Mouse (Mus musculus): ENCODE measurements around the gene Itga5.

DNA sequence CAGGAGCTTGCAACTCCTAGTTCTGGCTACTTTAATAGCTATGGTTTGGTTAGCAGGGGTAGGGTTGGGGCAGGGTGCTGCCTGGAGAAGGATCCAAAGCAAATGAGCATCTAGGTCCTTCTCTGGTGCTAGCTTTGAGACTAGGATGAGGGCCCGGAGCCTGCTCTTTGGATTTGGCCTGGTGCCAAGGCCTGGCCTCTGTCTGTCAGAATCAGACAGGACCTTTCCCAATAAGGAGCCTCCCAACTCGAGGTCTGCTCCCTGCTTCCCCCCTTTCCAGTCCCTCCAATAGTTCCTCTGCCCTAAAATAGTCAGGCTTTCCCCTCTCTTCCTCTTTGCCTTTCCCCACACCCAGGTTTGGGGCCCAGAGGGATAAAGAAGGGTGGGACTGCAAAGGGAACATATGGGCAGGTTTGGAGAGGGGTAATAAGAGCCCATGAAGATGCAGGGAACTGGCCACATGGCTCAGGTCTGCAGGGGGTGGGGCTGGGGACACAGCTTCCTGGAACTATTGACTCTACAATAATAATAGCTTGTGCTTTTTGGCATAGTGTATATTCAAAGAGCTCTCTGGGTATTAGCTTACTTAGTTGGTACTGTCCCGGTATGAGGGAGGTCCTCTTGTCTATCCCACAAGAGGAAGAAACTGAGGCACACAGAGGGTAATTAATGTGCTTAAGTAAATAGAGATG, 12.2 kb upstream of the Itga5 start:
- no peak for TF ChIP-seq POLR2A (IDR thresholded peaks at IDR 0.05; ENCODE audit: borderline replicate concordance, extremely low read depth, low read depth, low read length)
- TF ChIP-seq CTCF (IDR thresholded peaks at IDR 0.05; ENCODE audit: insufficient read depth, low read length) = no peak

Measured in lung, adult 2 months (tissue).